Mouse (Mus musculus) thymus, adult 2 months (tissue): ENCODE results near the gene Polr1b. TPM values are rescaled to one million over a fixed set of nuclear protein-coding genes. Genes with fewer than 3 reads are reported as not detected.

Source experiments
- DNase-seq: peaks from one replicate; pipeline ENCODE4 v3.0.0; 2021
- H3K27ac ChIP-seq: fragments of 200-500 bp; 2 replicates; pipeline ENCODE4 v1.5.1; 2012; ENCODE audit warnings: low read length, control low read depth; ENCODE audit not compliant: control insufficient read depth, insufficient read depth
- H3K27me3 ChIP-seq: fragments of 200-500 bp; 2 replicates; pipeline ENCODE4 v1.6.1; 2012; ENCODE audit warnings: mild to moderate bottlenecking, low read length, moderate library complexity, mixed read lengths; ENCODE audit not compliant: control insufficient read depth, insufficient read depth
- H3K36me3 ChIP-seq: fragments of 200-500 bp; 2 replicates; pipeline ENCODE4 v1.6.1; 2012; ENCODE audit warnings: mild to moderate bottlenecking, low read length, moderate library complexity; ENCODE audit not compliant: control insufficient read depth, insufficient read depth
- H3K4me1 ChIP-seq: fragments of 200-500 bp; replicated peaks from 2 replicates; pipeline ENCODE4 v1.6.1; 2012; ENCODE audit warnings: low read length; ENCODE audit not compliant: control insufficient read depth, insufficient read depth
- H3K4me3 ChIP-seq: fragments of 200-500 bp; 2 replicates; pipeline ENCODE4 v1.5.1; 2012; ENCODE audit warnings: mild to moderate bottlenecking, low read length, control low read depth, moderate library complexity; ENCODE audit not compliant: control insufficient read depth, insufficient read depth
- CTCF ChIP-seq: fragments of 200-500 bp; IDR thresholded peaks from 2 replicates; pipeline ENCODE4 v1.5.1; 2012; ENCODE audit warnings: mild to moderate bottlenecking, control low read depth, low read length, moderate library complexity, borderline replicate concordance; ENCODE audit not compliant: control insufficient read depth, poor library complexity, insufficient read depth; ENCODE audit errors: extremely low read depth
- POLR2A ChIP-seq: fragments of 200-500 bp; IDR thresholded peaks from 2 replicates; pipeline ENCODE4 v1.6.1; 2012; ENCODE audit warnings: mild to moderate bottlenecking, low read length, control low read depth, moderate library complexity; ENCODE audit not compliant: control insufficient read depth, poor library complexity, insufficient read depth; ENCODE audit errors: extremely low read depth
- WGBS: fragments of 180-500 bp; shearing (Covaris S2); methylation state at CpG from one replicate; pipeline ENCODE4 v1.1.7; 2018; 5-methylcytosine and 5-hydroxymethylcytosine counted together
- polyA plus RNA-seq: library from polyadenylated mRNA; depleted of rRNA; stranded (reverse); fragments of >200 nt; gene quantifications from 2 replicates; pipeline ENCODE4 v1.2.3, GENCODE M21; 2012

Polr1b gene
- polyA plus RNA-seq, 1 experiment = 24.2 TPM

GRCm38 (mm10) chr2:129150386-129150785, 49.6 kb downstream of the Polr1b start:
- Histone ChIP-seq H3K27ac (no peak overlapping the region), H3K4me1 (no peaks in the 10 kb centered on the region), H3K36me3 (no peaks in the 10 kb centered on the region), H3K27me3 (no peaks in the 10 kb centered on the region), H3K4me3 (no peak overlapping the region)
- no peak for DNase-seq
- 92% methylated on average over 5 of the region's 5 CpGs for WGBS
- TF ChIP-seq CTCF (no peak), POLR2A (no peak)

- no peak for TF ChIP-seq POLR2A
- no peak for TF ChIP-seq CTCF
- Histone ChIP-seq H3K4me3 (no peak overlapping the region), H3K27me3 (no peaks in the 10 kb centered on the region), H3K36me3 (no peaks in the 10 kb centered on the region), H3K27ac (no peak overlapping the region), H3K4me1 (no peaks in the 10 kb centered on the region)
- 69% methylated on average over 9 of the region's 9 CpGs for WGBS
- no peak for DNase-seq
These were observed 50.3 kb downstream of the Polr1b start for GRCm38 (mm10) chr2:129151111-129151510.

- DNase-seq = no peak
- H3K36me3 ChIP-seq = no peaks in the 10 kb centered on the region
- H3K27me3 ChIP-seq = no peaks in the 10 kb centered on the region
- no peak overlapping the region for H3K4me3 ChIP-seq
- H3K4me1 ChIP-seq = no peaks in the 10 kb centered on the region
- no peak for TF ChIP-seq CTCF
- no peak for TF ChIP-seq POLR2A
- 96% methylated on average over 1 of the region's 1 CpGs for WGBS
- no peak overlapping the region for H3K27ac ChIP-seq
These were observed 52.0 kb downstream of the Polr1b start for GRCm38 (mm10) chr2:129152751-129153150.

- 60% methylated on average over 5 of the region's 5 CpGs for WGBS
- Histone ChIP-seq H3K27me3 (no peaks in the 10 kb centered on the region), H3K27ac (no peak overlapping the region), H3K36me3 (no peaks in the 10 kb centered on the region), H3K4me3 (no peak overlapping the region), H3K4me1 (no peaks in the 10 kb centered on the region)
- no peak for DNase-seq
- TF ChIP-seq CTCF = no peak
- TF ChIP-seq POLR2A = no peak
These were observed 64.0 kb downstream of the Polr1b start for GRCm38 (mm10) chr2:129164815-129165214.

- TF ChIP-seq POLR2A (no peak), CTCF (no peak)
- Histone ChIP-seq H3K27ac (no peak overlapping the region), H3K4me3 (no peak overlapping the region), H3K36me3 (no peaks in the 10 kb centered on the region), H3K4me1 (no peaks in the 10 kb centered on the region), H3K27me3 (no peaks in the 10 kb centered on the region)
- DNase-seq = no peak
- WGBS = 85% methylated on average over 10 of the region's 10 CpGs
These were observed 66.0 kb downstream of the Polr1b start for GRCm38 (mm10) chr2:129166466-129167463.

GRCm38 (mm10) chr2:129173386-129173785, 72.6 kb downstream of the Polr1b start:
- TF ChIP-seq POLR2A = no peak
- no peak for TF ChIP-seq CTCF
- WGBS = 91% methylated on average over 10 of the region's 10 CpGs
- no peaks in the 10 kb centered on the region for H3K36me3 ChIP-seq
- H3K4me1 ChIP-seq = peaks cover 15% of the 10 kb centered on the region
- H3K27me3 ChIP-seq = no peaks in the 10 kb centered on the region
- no peak overlapping the region for H3K27ac ChIP-seq
- no peak overlapping the region for H3K4me3 ChIP-seq
- DNase-seq = no peak

GRCm38 (mm10) chr2:129174474-129174873, 73.7 kb downstream of the Polr1b start:
- WGBS = 39% methylated on average over 7 of the region's 7 CpGs
- H3K36me3 ChIP-seq = no peaks in the 10 kb centered on the region
- H3K27me3 ChIP-seq = no peaks in the 10 kb centered on the region
- no peak overlapping the region for H3K4me3 ChIP-seq
- TF ChIP-seq POLR2A (no peak), CTCF (peak; percentile 75; the same call in 1 of the 2 replicates)
- H3K27ac ChIP-seq = no peak overlapping the region
- H3K4me1 ChIP-seq = peaks cover 25% of the 10 kb centered on the region
- DNase-seq = peak; percentile 70
